Mouse (Mus musculus) frontal cortex, adult (tissue): ENCODE results near the gene Mtif3.
"Not testable (repeated sequence)": the region's sequence is repeated elsewhere in the genome, so short reads cannot be mapped to it uniquely, and the experiment has no call there.

Experiments
- ATAC-seq: cut with Nextera tagmentation; 2 replicates; pipeline ENCODE4 v1.9.2; 2017; ENCODE audit warnings: mild to moderate bottlenecking, moderate library complexity, mixed read lengths; ENCODE audit not compliant: low TSS enrichment

Gene Mtif3

DNA sequence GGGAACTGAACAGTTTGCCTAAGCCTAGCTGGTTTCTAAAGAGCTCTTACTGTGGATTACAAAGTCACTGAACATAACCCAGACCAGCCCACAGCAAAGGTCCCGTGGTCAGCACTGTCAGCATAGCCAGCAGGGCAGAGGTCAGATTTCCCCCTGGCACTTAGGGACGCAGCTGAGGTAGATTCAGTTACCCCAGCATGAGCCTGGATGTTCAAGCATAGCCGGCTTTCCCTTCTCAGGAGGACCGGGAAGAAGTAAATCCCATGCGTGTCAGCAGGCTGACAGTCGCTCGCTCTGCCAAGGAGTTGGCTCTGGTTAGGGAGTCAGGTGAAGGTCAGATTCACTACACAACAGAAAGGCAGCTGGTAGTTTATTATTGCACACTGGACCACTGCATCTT, 9.0 kb downstream of the Mtif3 start:
- ATAC-seq, result no peak; the same call in 1 of the 2 replicates

DNA sequence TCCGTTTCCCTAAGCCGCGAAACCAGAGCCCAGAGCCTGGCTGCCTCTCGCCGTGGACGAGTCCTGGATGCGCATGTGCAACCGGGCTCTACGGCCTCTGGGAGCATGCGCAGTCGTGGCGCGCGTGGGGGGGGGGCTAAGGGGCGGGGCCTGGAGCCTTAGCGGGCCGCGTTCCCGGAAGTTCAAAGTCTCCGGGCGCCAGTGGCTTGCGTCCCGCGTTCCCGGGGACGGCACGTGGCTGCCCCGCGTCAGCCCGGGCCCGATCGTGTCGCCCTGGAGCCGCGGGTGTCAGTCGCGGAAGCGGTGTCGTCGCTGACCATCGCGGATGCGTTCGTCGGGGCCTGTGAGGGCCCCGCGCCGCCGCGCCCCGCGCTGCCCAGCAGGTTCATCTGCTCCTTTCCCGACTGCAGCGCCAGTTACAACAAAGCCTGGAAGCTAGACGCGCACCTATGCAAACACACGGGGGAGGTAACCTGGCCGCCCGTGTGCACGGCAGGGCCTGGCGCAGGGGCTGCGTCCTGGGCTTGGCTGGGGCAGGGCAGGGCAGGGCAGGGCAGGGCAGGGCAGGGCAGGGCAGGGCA, 15.0 kb downstream of the Mtif3 start, which contains the start of gene Gtf3a:
TSS of gene Gtf3a (plus strand) at position 150 of the 581 bp plus-strand sequence.
- ATAC-seq, result peak; percentile 95

DNA sequence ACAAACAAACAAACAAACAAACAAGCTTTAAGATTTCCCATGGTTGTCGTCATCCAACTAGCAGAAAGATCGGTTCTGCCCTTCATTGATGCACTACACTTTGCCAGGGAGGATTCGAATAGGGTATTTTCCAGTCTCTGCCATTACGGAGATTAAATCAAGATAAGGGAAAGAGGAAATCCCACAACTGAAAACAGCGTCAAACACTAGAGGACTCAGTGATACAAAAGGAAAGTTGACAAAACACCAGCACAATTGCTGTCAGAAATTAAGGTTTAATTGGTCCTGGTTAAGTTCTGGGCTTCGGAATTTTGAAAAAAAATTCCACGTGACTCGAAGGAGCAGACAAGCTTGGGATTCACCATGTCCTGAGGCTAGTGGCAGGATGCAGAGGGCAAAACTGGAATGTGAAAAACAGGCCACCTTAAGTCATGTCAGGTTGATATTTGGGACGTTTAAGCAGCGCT, 15.5 kb downstream of the Mtif3 start:
- 0 out of 2 replicates have a peak, but pooled peaks have one; percentile 8 for ATAC-seq

DNA sequence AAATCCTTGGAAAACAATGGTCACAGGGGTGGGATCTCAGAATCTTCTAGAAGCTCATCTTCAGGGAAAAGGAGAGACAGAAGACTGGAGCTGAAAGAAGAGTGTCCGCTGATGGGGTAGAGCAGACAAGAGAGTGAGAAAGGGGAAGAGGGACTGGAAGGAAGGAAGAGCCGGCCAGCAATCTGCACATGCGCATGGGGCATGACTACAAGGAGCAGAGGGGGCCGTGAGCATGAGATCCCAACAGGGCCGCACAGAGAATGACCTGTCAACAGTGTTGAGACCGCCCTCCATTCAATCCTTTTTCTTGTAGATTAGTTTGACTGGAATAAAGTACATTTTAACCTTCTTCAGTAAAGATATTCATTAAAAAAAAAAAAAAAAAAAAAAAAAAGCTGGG, 16.1 kb downstream of the Mtif3 start:
- no peak for ATAC-seq

DNA sequence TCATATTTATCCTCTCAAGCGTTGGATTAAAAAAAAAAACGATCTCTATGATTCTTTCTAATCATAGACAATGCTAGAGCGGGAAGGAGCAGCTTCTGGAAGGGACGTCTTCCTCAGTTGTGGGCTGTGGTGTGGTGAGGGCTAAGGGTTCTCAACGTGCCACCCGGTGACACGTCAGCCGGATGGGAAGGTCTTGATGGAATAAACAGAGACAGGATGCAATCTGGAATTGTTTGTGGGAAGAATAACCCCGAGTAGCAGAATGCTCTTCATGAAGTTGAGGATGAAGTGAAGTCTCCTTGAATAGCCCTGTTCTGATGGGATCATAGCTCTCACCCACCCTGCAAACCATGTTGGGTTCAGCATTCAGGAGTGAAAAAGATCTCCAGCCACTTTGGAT, 16.9 kb downstream of the Mtif3 start:
- ATAC-seq, result no peak

DNA sequence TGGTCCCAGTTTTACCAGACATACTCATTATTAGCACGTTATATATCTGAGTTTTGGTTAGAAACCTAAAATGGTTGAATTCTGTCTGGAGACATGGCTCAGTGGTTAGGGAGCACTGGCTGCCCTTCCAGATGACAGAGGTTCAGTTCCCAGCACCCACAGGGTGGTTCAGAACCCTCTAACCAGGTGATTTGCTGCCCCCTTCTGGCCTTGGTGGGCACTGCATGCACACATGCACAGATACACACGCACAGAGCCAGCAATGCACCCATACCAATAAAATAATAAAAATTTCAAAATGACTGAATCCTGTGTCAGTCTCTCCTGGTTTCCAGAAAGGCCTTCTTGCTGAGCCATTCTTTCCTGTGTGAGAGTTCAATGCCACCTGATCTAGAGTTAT, 19.0 kb downstream of the Mtif3 start:
- no peak for ATAC-seq

DNA sequence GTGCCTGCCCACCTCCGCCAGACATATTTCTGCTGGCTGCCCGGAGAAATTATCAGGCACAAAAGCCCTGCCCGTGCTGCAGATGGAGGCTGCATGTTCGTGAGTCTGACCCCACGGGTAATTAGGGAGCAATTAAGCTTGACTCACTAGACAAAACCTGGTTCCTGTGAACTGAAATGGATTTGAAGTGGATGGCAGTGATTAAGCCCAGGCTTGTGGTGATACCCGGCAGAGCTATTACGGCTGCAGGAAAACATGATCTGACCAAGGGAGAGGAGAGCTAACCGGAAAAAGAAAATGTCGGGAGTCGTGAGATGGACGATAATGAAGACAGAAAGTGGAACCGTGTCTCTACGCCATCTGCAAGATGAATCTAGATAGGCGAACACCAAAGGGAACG, 20.6 kb downstream of the Mtif3 start:
- no peak for ATAC-seq

DNA sequence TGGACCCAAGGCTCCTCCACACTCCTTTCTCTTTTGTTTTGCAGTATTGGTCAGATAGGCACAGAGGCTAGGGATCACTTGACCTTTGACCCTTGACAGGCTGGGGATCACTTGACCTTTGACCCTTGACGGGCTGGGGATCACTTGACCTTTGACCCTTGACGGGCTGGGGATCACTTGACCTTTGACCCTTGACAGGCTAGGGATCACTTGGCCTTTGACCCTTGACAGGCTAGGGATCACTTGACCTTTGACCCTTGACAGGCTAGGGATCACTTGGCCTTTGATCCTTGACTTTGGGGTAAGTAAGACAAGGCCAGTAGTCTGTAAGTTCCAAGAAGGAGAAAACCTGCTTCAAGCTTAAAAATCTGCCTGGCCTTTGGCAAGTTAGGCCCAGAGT, 21.7 kb downstream of the Mtif3 start:
- ATAC-seq, result not testable (repeated sequence)

DNA sequence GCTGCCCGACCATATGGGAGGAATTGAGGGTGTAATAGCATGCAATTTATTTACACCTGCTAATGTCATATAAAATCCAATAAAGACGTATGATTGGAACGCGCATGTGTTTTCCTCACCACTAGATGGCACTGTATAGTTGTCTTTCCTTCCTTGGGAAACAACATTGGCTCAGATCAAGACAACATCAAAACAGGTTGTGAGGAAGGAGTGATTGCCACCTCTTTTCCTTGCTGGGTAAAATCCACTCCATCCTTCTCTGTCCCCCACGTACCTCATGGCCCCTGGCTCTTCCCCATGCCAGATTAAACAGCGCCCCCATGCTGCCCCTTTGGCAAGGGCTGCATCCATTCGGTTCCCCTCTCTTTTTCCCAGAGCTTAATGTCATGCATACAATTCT, 23.4 kb downstream of the Mtif3 start:
- no peak; the same call in 1 of the 2 replicates for ATAC-seq

DNA sequence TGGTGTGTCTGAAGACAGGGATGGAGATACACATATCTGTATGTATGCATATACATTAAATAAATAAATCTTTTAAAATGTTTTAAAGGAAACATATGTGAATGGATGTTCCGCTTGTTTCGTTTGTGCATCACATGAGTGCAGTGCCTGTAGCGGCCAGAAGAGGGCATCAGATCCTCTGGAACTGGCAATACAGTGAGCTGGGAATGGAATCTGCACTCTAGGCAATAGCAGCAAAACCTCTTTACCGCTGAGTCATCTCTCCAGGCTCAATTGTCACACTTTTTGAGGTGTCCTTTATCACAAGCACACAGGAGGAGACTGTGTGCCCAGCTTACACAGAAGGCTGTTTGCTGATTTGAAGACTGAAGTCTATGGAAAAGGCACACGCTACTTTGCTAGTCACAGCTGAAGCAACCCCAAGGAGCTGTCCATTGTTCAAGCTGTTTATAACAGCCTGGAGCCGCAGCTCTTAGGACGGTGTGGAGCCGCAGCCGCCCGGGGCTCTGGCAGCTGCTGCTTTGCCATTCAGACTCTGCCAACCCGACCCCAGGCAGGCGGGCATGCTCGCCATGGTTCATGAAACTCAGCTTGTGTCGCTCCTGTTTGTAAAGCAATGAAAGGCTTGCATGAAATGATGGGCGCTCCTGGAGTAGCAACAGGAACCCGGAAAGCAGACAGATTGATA, 24.3 kb downstream of the Mtif3 start:
- no peak for ATAC-seq

DNA sequence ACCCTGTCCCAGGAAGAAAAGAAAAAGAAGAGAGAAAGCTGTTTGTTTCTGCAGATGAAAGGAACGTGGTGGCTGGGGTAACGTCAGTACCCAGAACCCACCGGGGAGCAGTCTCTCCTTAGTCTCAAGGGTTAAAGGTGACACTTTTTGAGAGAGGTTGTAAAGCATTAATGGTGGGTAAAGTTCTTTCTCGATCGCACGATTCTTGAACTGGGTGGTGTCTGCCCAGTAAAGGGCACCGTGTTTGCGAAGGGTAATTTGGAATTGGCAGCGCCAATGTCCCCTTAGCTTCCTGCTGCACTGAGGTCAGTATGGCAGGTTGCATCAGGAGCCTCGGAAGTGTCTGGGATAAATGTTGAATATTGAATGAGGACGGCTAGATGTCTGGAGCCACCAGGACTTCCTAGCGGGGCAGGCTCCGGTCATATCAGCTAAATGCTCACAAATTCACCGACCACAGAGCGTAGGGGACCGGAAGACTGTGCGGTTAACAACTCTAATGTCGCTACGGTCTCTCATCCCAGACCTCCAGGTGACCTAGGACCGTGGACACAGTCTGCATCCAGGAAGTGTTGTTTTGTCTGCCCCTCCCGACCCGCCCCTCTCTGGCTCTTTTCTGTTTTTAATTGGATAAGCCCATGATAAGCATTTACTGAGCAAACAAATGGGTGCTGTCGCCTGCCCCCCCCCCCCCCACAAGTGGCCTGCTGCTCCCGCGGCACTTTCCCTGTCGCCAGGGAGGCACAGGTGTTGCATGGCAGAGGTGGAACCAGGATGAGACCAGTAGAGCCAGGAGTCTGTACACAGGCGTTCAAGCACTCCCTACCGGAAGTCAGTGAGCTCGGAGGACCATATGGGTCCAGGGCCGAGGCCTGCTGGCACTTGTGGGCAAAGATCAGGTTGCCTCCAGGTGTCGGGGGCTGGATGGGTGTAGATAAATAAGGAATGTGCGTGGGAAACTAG, 25.8 kb downstream of the Mtif3 start:
- no peak for ATAC-seq

DNA sequence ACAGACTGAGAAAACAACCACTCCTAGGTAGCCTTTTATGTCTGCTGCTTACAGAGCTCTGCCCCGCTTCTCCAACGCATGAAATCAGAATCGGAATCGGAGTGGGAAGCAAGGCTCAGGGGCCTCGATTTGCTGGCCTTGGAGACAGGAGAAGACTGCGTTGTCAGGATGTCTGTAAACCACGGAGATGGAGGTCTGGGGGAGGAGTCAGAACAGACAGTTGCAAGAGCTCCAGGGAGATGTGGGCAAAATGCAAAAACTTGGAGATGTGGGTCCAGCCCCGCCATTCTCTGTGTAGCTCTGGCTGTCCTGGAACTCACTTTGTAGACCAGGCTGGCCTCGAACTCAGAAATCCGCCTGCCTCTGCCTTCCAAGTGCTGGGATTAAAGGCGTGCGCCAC, 30.1 kb downstream of the Mtif3 start:
- no peak for ATAC-seq

DNA sequence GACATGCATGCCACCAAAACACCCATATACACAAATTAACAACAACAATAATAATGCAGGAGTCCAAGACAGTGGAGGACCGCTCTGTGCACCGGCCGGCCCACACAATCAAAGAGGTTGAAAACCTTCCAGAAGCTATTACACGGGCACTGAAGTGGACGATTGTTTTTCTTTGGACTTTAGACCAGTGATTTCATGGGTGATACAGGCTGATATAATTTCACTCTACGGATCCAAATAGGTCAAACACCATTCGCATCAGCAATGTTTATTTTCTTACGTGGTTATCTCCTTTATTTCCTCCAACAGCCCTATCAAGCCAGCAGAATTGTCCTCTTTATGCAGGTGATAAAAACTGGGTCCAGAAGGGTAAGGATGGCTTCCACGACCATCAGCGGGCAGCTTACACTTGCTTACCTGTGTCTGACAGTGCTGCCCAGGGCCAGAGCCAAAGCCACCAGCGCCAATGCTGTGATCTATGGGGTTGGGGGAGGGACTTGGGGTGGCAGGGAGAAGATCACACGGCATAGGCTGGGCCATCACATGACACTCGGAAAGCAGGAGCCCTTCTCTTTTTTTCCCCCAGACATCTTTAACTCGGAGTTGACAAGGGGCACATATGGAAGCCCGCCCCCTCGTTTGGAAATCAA, 31.6 kb downstream of the Mtif3 start:
- no peak for ATAC-seq

DNA sequence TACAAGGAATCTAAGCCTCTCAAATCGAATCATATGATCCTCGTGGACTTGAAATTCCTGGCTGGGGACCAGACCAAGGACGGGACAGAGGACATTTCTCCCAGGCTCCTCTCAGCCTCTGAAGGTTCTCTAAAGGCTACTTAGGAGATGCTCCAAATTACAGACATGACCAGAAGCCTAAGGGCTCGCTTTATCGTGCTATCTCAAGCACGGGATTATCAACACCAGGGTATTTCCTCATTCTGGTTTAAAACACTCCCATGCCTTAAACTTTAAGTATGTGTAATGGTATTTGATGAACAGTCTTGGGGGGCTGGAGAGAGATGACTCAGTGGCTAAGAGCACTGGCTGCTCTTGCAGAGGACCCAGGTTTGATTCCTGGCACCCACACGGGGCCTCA, 32.2 kb downstream of the Mtif3 start:
- no peak for ATAC-seq

DNA sequence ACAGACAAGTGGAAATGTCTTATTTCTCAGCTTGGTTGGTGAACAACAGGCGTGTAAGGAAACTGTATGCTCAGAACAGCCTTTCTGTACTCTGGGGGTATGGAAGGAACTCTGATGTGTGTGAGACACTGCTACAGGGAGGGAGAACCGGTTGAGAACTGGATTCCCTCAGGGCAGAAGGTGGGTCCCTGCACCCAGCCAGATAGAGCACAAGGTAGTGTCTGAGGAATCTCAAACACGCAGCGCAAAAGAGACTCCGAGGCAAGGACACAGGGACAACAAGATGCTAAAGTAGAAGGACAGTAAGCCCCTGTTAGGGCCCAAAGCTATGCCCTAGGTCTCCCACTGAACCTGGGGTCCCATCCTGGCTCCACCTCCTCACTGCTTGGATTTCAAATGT, 36.9 kb downstream of the Mtif3 start:
- ATAC-seq, result no peak

DNA sequence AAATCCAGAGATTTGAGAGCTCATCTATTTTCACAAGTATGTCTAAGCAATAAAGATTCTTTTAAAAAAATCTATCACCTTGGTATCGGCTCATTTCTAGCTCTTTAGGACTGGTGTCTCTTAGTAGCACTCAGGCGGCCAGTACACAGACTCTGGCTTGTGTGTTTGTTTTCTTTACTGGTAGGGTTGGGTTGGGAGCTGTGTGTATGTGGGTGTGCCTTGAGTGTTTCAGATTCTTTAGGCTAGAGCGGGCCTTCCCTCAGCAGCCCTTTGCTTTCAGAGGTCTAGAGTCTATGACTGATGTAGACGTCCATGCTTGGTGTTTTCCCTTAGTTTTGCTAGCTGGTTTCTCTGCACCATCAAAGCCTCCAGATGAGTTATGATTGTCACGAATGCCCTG, 40.1 kb downstream of the Mtif3 start:
- ATAC-seq, result no peak

DNA sequence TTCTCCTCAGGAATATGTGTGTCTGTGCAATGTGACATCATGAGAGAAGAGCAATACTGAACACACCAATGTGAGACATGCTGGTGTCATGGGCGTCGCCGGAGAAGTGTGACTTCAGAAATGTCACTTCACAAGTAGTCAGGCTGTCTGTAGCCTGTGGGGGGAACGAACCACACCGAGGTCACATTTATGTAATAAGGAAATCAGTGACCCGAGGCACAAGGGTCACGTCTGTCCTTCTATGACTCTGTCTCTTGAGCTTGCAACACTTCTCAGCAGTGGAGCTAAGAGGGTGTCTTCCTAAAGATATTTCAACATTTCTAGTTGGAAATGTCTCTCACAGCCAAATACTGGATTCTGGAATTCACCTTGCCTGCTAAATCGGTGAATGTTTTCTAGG, 42.4 kb downstream of the Mtif3 start:
- ATAC-seq, result no peak

DNA sequence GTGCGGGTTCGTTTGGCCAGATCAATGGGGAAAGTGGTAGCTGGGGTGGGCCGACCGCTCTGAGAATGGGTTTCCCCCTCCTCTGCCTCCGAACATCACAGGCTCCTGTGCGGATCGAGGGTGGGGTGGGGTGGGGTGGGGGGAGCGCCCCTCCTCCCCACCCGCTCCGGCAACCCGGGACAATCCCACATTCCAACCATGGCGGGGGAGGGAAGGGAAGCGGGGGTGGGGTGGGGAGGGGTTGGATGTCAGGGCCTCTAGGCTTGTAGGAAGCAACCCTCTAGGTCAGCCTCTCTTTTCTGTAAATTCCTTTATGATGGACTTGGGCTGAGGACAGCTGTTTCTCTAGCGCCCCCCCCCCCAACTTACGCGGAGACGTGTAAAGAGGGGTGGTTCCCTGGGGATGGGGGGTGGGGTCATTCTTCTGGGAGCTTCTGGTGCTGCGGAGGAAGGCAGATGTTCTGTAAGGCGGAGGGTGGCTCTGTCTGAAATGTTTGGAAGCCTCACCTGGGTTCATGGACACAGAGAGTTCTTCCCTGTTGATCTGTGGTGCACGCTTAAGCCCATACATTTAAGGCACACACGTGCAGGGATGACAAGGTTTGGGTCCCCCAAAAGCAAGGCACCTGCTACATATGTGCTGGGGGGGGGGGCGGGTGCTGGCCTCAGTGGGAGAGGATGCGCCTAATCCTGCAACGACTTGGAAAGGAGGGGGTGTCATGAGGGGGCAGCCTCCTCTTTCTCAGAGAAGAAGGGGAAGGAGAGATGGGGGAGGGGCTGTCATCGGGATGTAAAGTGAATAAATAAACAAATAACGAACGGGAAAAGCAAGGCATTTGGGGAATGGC, 43.1 kb downstream of the Mtif3 start:
- ATAC-seq, result no peak

DNA sequence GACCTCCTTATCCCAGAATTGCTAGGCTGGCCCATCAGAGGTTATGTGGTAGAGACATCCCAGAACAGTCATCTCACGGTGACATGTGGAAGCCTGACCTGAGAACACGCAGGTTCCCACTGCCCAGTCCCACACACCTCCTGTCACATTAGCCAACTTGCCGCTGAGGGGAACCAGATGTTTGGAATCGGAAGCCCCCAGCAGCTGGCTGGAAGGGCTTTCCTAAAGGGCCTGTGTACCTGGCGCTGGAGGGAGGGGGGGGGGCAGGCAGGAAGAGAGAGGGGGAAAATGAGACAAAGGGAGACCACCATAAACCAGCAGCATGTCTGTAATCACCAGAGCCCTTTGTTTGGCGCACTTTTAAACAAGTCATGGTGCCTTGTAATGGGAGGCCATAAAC, 43.7 kb downstream of the Mtif3 start:
- ATAC-seq, result no peak

DNA sequence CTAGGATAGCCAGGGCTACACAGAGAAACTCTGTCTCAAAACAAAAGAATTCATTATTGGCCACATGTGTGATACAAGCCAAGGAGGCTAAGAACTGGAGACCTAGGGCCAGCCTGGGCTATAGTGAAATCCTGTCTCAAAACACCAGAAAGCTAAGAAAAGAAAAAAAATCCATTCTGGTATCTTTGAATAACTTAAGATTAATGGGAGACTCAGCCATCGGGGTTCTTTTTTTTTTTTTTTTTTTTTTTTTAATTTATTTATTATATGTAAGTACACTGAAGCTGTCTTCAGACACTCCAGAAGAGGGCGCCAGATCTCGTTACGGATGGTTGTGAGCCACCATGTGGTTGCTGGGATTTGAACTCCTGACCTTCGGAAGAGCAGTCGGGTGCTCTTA, 46.2 kb downstream of the Mtif3 start:
- ATAC-seq, result not testable (repeated sequence)

DNA sequence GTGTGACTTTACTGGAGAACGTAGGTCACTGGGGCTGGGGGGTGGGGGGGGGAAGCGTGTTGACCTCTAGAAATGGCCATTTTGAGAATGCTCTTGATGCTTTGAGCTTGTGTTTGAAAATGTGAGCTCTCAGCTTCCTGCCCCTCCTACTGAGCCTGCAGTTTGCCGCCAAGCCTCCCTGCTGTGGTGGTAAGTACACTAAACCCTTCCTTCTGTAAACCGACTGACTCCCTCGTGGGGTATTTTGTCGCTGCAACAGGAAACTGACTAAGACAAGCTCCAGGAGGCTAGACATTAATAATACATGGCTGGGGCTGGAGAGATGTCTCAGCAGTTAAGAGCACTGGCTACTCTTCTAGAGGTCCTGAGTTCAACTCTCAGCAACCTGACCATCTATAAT, 46.8 kb downstream of the Mtif3 start:
- no peak for ATAC-seq
